Mouse (Mus musculus) activated CD4-positive, CD25-positive, alpha-beta regulatory T cell, adult 4 months (primary cell): ENCODE results near the gene Idh3g. TPM values are rescaled to one million over a fixed set of nuclear protein-coding genes. Genes with fewer than 3 reads are reported as not detected.
"Not testable (repeated sequence)": the region's sequence is repeated elsewhere in the genome, so short reads cannot be mapped to it uniquely, and the experiment has no call there.

Source experiments
- ATAC-seq: one replicate; pipeline ENCODE4 v1.8.0; 2017
- polyA plus RNA-seq, 2 experiments: library from polyadenylated mRNA; unstranded; fragments of 100-300 nt; shearing (Covaris generic); gene quantifications; one replicate each; pipeline ENCODE4 v1.2.1; 2017

Gene Idh3g
- polyA plus RNA-seq, 2 experiments from 2014 or later = 167 to 173 TPM

GRCm38 (mm10) chrX:73756334-73757140 lies 30.2 kb downstream of the Idh3g start, which contains the start of gene Plxnb3:
Gene Plxnb3 (plus strand): TSS chrX:73757090.
- ATAC-seq = no peak

GRCm38 (mm10) chrX:73748977-73749376 lies 37.7 kb downstream of the Idh3g start:
- no peak for ATAC-seq

GRCm38 (mm10) chrX:73744774-73745481 lies 41.8 kb downstream of the Idh3g start:
- no peak for ATAC-seq

GRCm38 (mm10) chrX:73739841-73740240 lies 46.9 kb downstream of the Idh3g start:
- ATAC-seq = not testable (repeated sequence)

GRCm38 (mm10) chrX:73739151-73739550 lies 47.5 kb downstream of the Idh3g start:
- ATAC-seq = no peak

GRCm38 (mm10) chrX:73738155-73738554 lies 48.5 kb downstream of the Idh3g start:
- no peak for ATAC-seq

GRCm38 (mm10) chrX:73730908-73731307 lies 55.8 kb downstream of the Idh3g start:
- no peak for ATAC-seq

Other genes starting within 250 kb of the Idh3g start
- under 1 TPM in 1 of 2 experiments, not detected in 1; 0.23 TPM for gene Dusp9, start 147.5 kb downstream of the Idh3g start, polyA plus RNA-seq
- 1 to 10 TPM in 1 of 2 experiments, not detected in 1; 1.8 TPM for gene Pnck, start 126.8 kb downstream of the Idh3g start, polyA plus RNA-seq
- gene Slc6a8, start 113.7 kb downstream of the Idh3g start, polyA plus RNA-seq = under 1 TPM; 0.36 to 0.61 TPM
- gene Bcap31, start 70.7 kb downstream of the Idh3g start, polyA plus RNA-seq = 100 to 1,000 TPM; 270 to 336 TPM
- gene Abcd1, start 70.3 kb downstream of the Idh3g start, polyA plus RNA-seq = 10 to 100 TPM; 22.3 to 34.1 TPM
- not detected for gene Plxnb3, start 29.8 kb downstream of the Idh3g start, polyA plus RNA-seq
- 1 to 10 TPM in 1 of 2 experiments, not detected in 1; 1.7 TPM for gene Srpk3, start 12.5 kb downstream of the Idh3g start, polyA plus RNA-seq
- gene Ssr4, start 131 bp upstream of the Idh3g start, polyA plus RNA-seq = 100 to 1,000 TPM; 233 to 244 TPM
- under 1 TPM; 0.11 to 0.13 TPM for gene Pdzd4, start 38.1 kb upstream of the Idh3g start, polyA plus RNA-seq
- 1 to 10 TPM; 1.8 to 2.7 TPM for gene Avpr2, start 105.2 kb upstream of the Idh3g start, polyA plus RNA-seq
- gene L1cam, start 109.2 kb upstream of the Idh3g start, polyA plus RNA-seq = 1 to 10 TPM; 8.8 to 9.8 TPM
- gene Arhgap4, start 135.0 kb upstream of the Idh3g start, polyA plus RNA-seq = 100 to 1,000 TPM; 116 to 144 TPM
- 100 to 1,000 TPM; 185 to 192 TPM for gene Naa10, start 135.0 kb upstream of the Idh3g start, polyA plus RNA-seq
- 1 to 10 TPM; 5.2 to 5.8 TPM for gene Renbp, start 144.0 kb upstream of the Idh3g start, polyA plus RNA-seq
- 10 to 100 TPM; 26.8 to 36.6 TPM for gene Hcfc1, start 179.5 kb upstream of the Idh3g start, polyA plus RNA-seq
- gene Irak1, start 237.0 kb upstream of the Idh3g start, polyA plus RNA-seq = 10 to 100 TPM; 22.5 to 26.5 TPM